Mouse (Mus musculus): Measurements from ENCODE around the gene Cbr4. TPM values are rescaled to one million over a fixed set of nuclear protein-coding genes. Genes with fewer than 3 reads are reported as not detected.
A peak's percentile ranks its signal among the peaks of the same experiment; 100 is the strongest.

Gene Cbr4
- polyA plus RNA-seq, 2 experiments: 17.4 to 32.3 TPM

GRCm38 (mm10) chr8:61486923-61487529, 508 bp upstream of the Cbr4 start:
- peaks cover 5% of the 10 kb centered on the region for H3K4me1 ChIP-seq (ENCODE audit: control insufficient read depth, insufficient read depth, low read length)
- DNase-seq (ENCODE audit: low spot score): no peak

GRCm38 (mm10) chr8:61488631-61489030, 1.1 kb downstream of the Cbr4 start:
- Histone ChIP-seq H3K9me3 (ENCODE audit: control insufficient read depth, low read length) (no peaks in the 10 kb centered on the region), H3K4me3 (replicated peaks; ENCODE audit: low read length) (peak overlapping the region; percentile 71), H3K4me2 (replicated peaks; ENCODE audit: low read depth, low read length, severe bottlenecking) (peak overlapping the region; percentile 53), H3K4me1 (ENCODE audit: control insufficient read depth, insufficient read depth, low read length) (peaks cover 5% of the 10 kb centered on the region), H3K27me3 (ENCODE audit: control insufficient read depth, insufficient read depth, low read length) (no peaks in the 10 kb centered on the region), H3K9ac (ENCODE audit: low read depth, low read length, severe bottlenecking) (no peak overlapping the region), H3K27ac (replicated peaks; ENCODE audit: low read depth, low read length) (no peak overlapping the region), H3K36me3 (ENCODE audit: control insufficient read depth, insufficient read depth, low read length) (no peaks in the 10 kb centered on the region)
- no peak for TF ChIP-seq POLR2A (IDR thresholded peaks at IDR 0.05; ENCODE audit: borderline replicate concordance, extremely low read depth, insufficient read depth, insufficient read length)
- no peak for DNase-seq (ENCODE audit: low spot score)
- WGBS: 90% methylated on average over 8 of the region's 8 CpGs
- ATAC-seq (ENCODE audit: low FRiP score, low read depth): no peak

More at GRCm38 (mm10) chr8:61486923-61487529, 508 bp upstream of the Cbr4 start:
- Histone ChIP-seq H3K36me3 (ENCODE audit: control insufficient read depth, insufficient read depth, low read length) (no peaks in the 10 kb centered on the region), H3K9ac (ENCODE audit: low read depth, low read length, severe bottlenecking) (no peak overlapping the region), H3K27me3 (ENCODE audit: control insufficient read depth, insufficient read depth, low read length) (no peaks in the 10 kb centered on the region), H3K9me3 (ENCODE audit: control insufficient read depth, low read length) (no peaks in the 10 kb centered on the region), H3K27ac (replicated peaks; ENCODE audit: low read depth, low read length) (no peak overlapping the region; the same call in 1 of the 2 replicates), H3K4me2 (replicated peaks; ENCODE audit: low read depth, low read length, severe bottlenecking) (no peak overlapping the region; the same call in 1 of the 2 replicates), H3K4me3 (replicated peaks; ENCODE audit: low read length) (no peak overlapping the region; the same call in 1 of the 2 replicates)
- TF ChIP-seq POLR2A (IDR thresholded peaks at IDR 0.05; ENCODE audit: borderline replicate concordance, extremely low read depth, insufficient read depth, insufficient read length): no peak
- no peak; the same call in 1 of the 2 replicates for ATAC-seq (ENCODE audit: low FRiP score, low read depth)
- 95% methylated on average over 2 of the region's 2 CpGs for WGBS

- no peak for DNase-seq (ENCODE audit: low spot score)
- H3K4me2 ChIP-seq (replicated peaks; ENCODE audit: low read depth, low read length, severe bottlenecking): no peak overlapping the region
- peaks cover 3% of the 10 kb centered on the region; the same call in 1 of the 2 replicates for H3K36me3 ChIP-seq (ENCODE audit: control insufficient read depth, insufficient read depth, low read length)
- H3K27me3 ChIP-seq (ENCODE audit: control insufficient read depth, insufficient read depth, low read length): no peaks in the 10 kb centered on the region
- TF ChIP-seq POLR2A (IDR thresholded peaks at IDR 0.05; ENCODE audit: borderline replicate concordance, extremely low read depth, insufficient read depth, insufficient read length): no peak
- H3K9me3 ChIP-seq (ENCODE audit: control insufficient read depth, low read length): no peaks in the 10 kb centered on the region
- no peaks in the 10 kb centered on the region for H3K4me1 ChIP-seq (ENCODE audit: control insufficient read depth, insufficient read depth, low read length)
- no peak overlapping the region for H3K4me3 ChIP-seq (replicated peaks; ENCODE audit: low read length)
- no peak for ATAC-seq (ENCODE audit: low FRiP score, low read depth)
- H3K27ac ChIP-seq (replicated peaks; ENCODE audit: low read depth, low read length): no peak overlapping the region
- WGBS: 82% methylated on average over 4 of the region's 4 CpGs
- no peak overlapping the region for H3K9ac ChIP-seq (ENCODE audit: low read depth, low read length, severe bottlenecking)
These were observed 9.6 kb downstream of the Cbr4 start for GRCm38 (mm10) chr8:61497110-61497509.

GRCm38 (mm10) chr8:61499035-61499434, 11.5 kb downstream of the Cbr4 start:
- peak; percentile 56 for DNase-seq (ENCODE audit: low spot score)
- H3K9me3 ChIP-seq (ENCODE audit: control insufficient read depth, low read length): no peaks in the 10 kb centered on the region
- H3K27me3 ChIP-seq (ENCODE audit: control insufficient read depth, insufficient read depth, low read length): no peaks in the 10 kb centered on the region
- H3K4me1 ChIP-seq (ENCODE audit: control insufficient read depth, insufficient read depth, low read length): no peaks in the 10 kb centered on the region
- no peak overlapping the region for H3K4me3 ChIP-seq (replicated peaks; ENCODE audit: low read length)
- no peak overlapping the region for H3K9ac ChIP-seq (ENCODE audit: low read depth, low read length, severe bottlenecking)
- peaks cover 12% of the 10 kb centered on the region for H3K36me3 ChIP-seq (ENCODE audit: control insufficient read depth, insufficient read depth, low read length)
- no peak for ATAC-seq (ENCODE audit: low FRiP score, low read depth)
- H3K27ac ChIP-seq (replicated peaks; ENCODE audit: low read depth, low read length): no peak overlapping the region
- 63% methylated on average over 4 of the region's 4 CpGs for WGBS
- H3K4me2 ChIP-seq (replicated peaks; ENCODE audit: low read depth, low read length, severe bottlenecking): no peak overlapping the region
- TF ChIP-seq POLR2A (IDR thresholded peaks at IDR 0.05; ENCODE audit: borderline replicate concordance, extremely low read depth, insufficient read depth, insufficient read length): no peak

- ATAC-seq (ENCODE audit: low FRiP score, low read depth) (no peak), DNase-seq (ENCODE audit: low spot score) (peak; percentile 8)
- Histone ChIP-seq H3K27me3 (ENCODE audit: control insufficient read depth, insufficient read depth, low read length) (no peaks in the 10 kb centered on the region), H3K4me3 (replicated peaks; ENCODE audit: low read length) (no peak overlapping the region), H3K27ac (replicated peaks; ENCODE audit: low read depth, low read length) (no peak overlapping the region), H3K9me3 (ENCODE audit: control insufficient read depth, low read length) (no peaks in the 10 kb centered on the region), H3K4me1 (ENCODE audit: control insufficient read depth, insufficient read depth, low read length) (no peaks in the 10 kb centered on the region), H3K36me3 (ENCODE audit: control insufficient read depth, insufficient read depth, low read length) (peaks cover 12% of the 10 kb centered on the region; the same call in 1 of the 2 replicates), H3K4me2 (replicated peaks; ENCODE audit: low read depth, low read length, severe bottlenecking) (no peak overlapping the region), H3K9ac (ENCODE audit: low read depth, low read length, severe bottlenecking) (no peak overlapping the region)
- 44% methylated on average over 3 of the region's 3 CpGs for WGBS
- TF ChIP-seq POLR2A (IDR thresholded peaks at IDR 0.05; ENCODE audit: borderline replicate concordance, extremely low read depth, insufficient read depth, insufficient read length): no peak
These were observed 13.4 kb downstream of the Cbr4 start for GRCm38 (mm10) chr8:61500914-61501313.

Measured in limb, embryonic 14.5 days (tissue).